Mouse (Mus musculus): ENCODE measurements around the gene Myo16.

- TF ChIP-seq CTCF (IDR thresholded peaks at IDR 0.05; ENCODE audit: control insufficient read depth, insufficient read depth, insufficient read length) (no peak), MAX (IDR thresholded peaks at IDR 0.05) (no peak), CEBPB (IDR thresholded peaks at IDR 0.05; ENCODE audit: low read depth) (no peak), USF1 (IDR thresholded peaks at IDR 0.05; ENCODE audit: low read depth) (no peak), FOSL1 (IDR thresholded peaks at IDR 0.05; ENCODE audit: insufficient read depth, low read length, poor library complexity, severe bottlenecking) (no peak)
Measured at GRCm38 (mm10) chr8:10500465-10500864, 346.8 kb downstream of the Myo16 start.

Measured in C2C12 (cell line).